Mouse (Mus musculus) lung, adult 2 months (tissue): ENCODE measurements around the gene Nolc1.

Source experiments
- CTCF ChIP-seq: fragments of 200-500 bp; IDR thresholded peaks from 2 replicates; pipeline ENCODE4 v1.5.1; 2011; ENCODE audit warnings: mild to moderate bottlenecking, low read length, control low read depth; ENCODE audit not compliant: insufficient read depth
- POLR2A ChIP-seq: fragments of 200-500 bp; IDR thresholded peaks from 2 replicates; pipeline ENCODE4 v1.6.1; 2011; ENCODE audit warnings: low read depth, mild to moderate bottlenecking, control low read depth, low read length, borderline replicate concordance; ENCODE audit errors: extremely low read depth

GRCm38 (mm10) chr19:46068054-46068453 lies 7.6 kb upstream of the Nolc1 start:
- TF ChIP-seq CTCF: no peak
- no peak for TF ChIP-seq POLR2A
